Mouse (Mus musculus): ENCODE results near the gene Il6. TPM values are rescaled to one million over a fixed set of nuclear protein-coding genes. Genes with fewer than 3 reads are reported as not detected.

Gene Il6
- polyA plus RNA-seq, 1 experiment from 2014 or later, result not detected

Other genes with a start within 250 kb of the Il6 start
- 229 and 235 TPM in 2 replicates for gene Tyms, start 60.5 kb downstream of the Il6 start, polyA plus RNA-seq (2014; fragmentation: Nextera tagmentation; extraction: Ambion mirVana)
- 18.2 and 20.3 TPM in 2 replicates for gene Garem2, start 92.0 kb downstream of the Il6 start, polyA plus RNA-seq (2014; fragmentation: Nextera tagmentation; extraction: Ambion mirVana)
- 6.3 and 6.5 TPM in 2 replicates for gene 3110082J24Rik, start 93.0 kb downstream of the Il6 start, polyA plus RNA-seq (2014; fragmentation: Nextera tagmentation; extraction: Ambion mirVana)
- 59.4 and 81.2 TPM in 2 replicates for gene Hadha, start 142.0 kb downstream of the Il6 start, polyA plus RNA-seq (2014; fragmentation: Nextera tagmentation; extraction: Ambion mirVana)
- gene Hadhb, start 142.1 kb downstream of the Il6 start, polyA plus RNA-seq (2014; fragmentation: Nextera tagmentation; extraction: Ambion mirVana), result 99.9 and 106 TPM in 2 replicates
- gene Adgrf3, start 192.6 kb downstream of the Il6 start, polyA plus RNA-seq (2014; fragmentation: Nextera tagmentation; extraction: Ambion mirVana), result not detected in 2 replicates
- 24.0 and 25.4 TPM in 2 replicates for gene Selenoi, start 219.5 kb downstream of the Il6 start, polyA plus RNA-seq (2014; fragmentation: Nextera tagmentation; extraction: Ambion mirVana)